Mouse (Mus musculus) midbrain, postnatal 0 days (tissue): ENCODE measurements at regions not wholly inside any gene's neighbourhood (a gene's known extent, or its start where the extent isn't known, plus 50 kb on each side); places are given as distances from the start of the nearest gene placed in this dataset.

Source experiments
- ATAC-seq: fragments of 200-750 bp; cut with Nextera tagmentation; 2 replicates; pipeline ENCODE4 v1.8.0; 2017; ENCODE audit warnings: moderate number of reproducible peaks, mild to moderate bottlenecking, moderate TSS enrichment, moderate library complexity; ENCODE audit not compliant: low FRiP score
- DNase-seq: peaks from one replicate; pipeline ENCODE4 v3.0.0-alpha.2; 2015; ENCODE audit warnings: low spot score
- H3K27ac ChIP-seq: fragments of 300-500 bp; sonication (generic); 2 replicates; pipeline ENCODE4 v1.5.1; 2014; ENCODE audit warnings: low read depth, mild to moderate bottlenecking, low read length, mixed read lengths
- H3K27me3 ChIP-seq: fragments of 300-500 bp; sonication (generic); 2 replicates; pipeline ENCODE4 v1.6.1; 2014; ENCODE audit warnings: low read length, control low read depth, mixed read lengths; ENCODE audit not compliant: insufficient read depth
- H3K36me3 ChIP-seq: fragments of 300-500 bp; sonication (generic); 2 replicates; pipeline ENCODE4 v1.6.1; 2014; ENCODE audit warnings: low read length, control low read depth, mixed read lengths; ENCODE audit not compliant: insufficient read depth
- H3K4me1 ChIP-seq: fragments of 300-500 bp; sonication (generic); 2 replicates; pipeline ENCODE4 v1.6.1; 2014; ENCODE audit warnings: mild to moderate bottlenecking, control low read depth, antibody characterized with exemption, low read length, mixed read lengths; ENCODE audit not compliant: insufficient read depth
- H3K4me2 ChIP-seq: fragments of 300-500 bp; sonication (generic); 2 replicates; pipeline ENCODE4 v1.6.1; 2014; ENCODE audit warnings: low read depth, mild to moderate bottlenecking, low read length, mixed read lengths; ENCODE audit not compliant: poor library complexity, severe bottlenecking
- H3K4me3 ChIP-seq: fragments of 300-500 bp; sonication (generic); 2 replicates; pipeline ENCODE4 v1.5.1; 2014; ENCODE audit warnings: low read depth, mild to moderate bottlenecking, low read length, moderate library complexity
- H3K9ac ChIP-seq: fragments of 300-500 bp; sonication (generic); replicated peaks from 2 replicates; pipeline ENCODE4 v1.6.1; 2014; ENCODE audit warnings: mild to moderate bottlenecking, low read length, moderate library complexity, mixed read lengths; ENCODE audit not compliant: poor library complexity, severe bottlenecking
- H3K9me3 ChIP-seq: fragments of 300-500 bp; sonication (generic); 2 replicates; pipeline ENCODE4 v1.6.1; 2016; ENCODE audit warnings: low read length, control low read depth
- CTCF ChIP-seq: IDR thresholded peaks from 2 replicates; pipeline ENCODE4 v1.5.1; 2016; ENCODE audit warnings: antibody characterized with exemption, mild to moderate bottlenecking
- WGBS: fragments of 180-500 bp; shearing (Covaris S2); extraction: QIAGEN DNeasy Blood & Tissue Kit; methylation state at CpG from one replicate; pipeline ENCODE4 v1.1.7; 2014; 5-methylcytosine and 5-hydroxymethylcytosine counted together

DNA sequence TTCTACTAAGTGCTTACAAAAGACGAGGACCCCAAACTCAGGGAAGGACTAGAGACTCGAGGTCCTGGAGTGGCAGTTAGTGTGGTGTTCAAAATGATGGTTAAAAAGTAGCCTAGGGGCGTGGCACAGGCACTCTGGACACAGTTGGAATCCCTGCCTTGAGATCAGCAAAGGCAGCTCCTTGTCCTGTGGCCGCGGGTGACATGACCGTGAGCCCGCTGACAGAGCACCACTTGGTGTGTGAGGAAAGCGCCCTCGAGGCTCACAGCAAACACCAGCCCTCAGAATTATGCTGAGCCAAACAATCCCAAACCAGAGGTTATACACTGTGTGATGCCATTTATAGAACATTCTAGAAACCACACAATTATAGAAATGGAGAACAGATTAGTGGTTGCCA lies 112.9 kb upstream of the Tmem189 start:
- WGBS: 85% methylated on average over 9 of the region's 9 CpGs
- ATAC-seq: no peak
- no peak for TF ChIP-seq CTCF

GRCm38 (mm10) chr2:167801389-167801788 lies 111.8 kb upstream of the Tmem189 start:
- no peak for TF ChIP-seq CTCF
- no peak overlapping the region for H3K4me2 ChIP-seq
- WGBS: 93% methylated on average over 10 of the region's 10 CpGs
- no peak overlapping the region for H3K4me3 ChIP-seq
- H3K36me3 ChIP-seq: no peaks in the 10 kb centered on the region
- ATAC-seq: no peak
- H3K9me3 ChIP-seq: no peaks in the 10 kb centered on the region
- H3K27ac ChIP-seq: no peak overlapping the region
- no peaks in the 10 kb centered on the region for H3K4me1 ChIP-seq
- no peak for DNase-seq
- H3K9ac ChIP-seq: no peak overlapping the region
- no peaks in the 10 kb centered on the region for H3K27me3 ChIP-seq

More for the DNA sequence above, 112.9 kb upstream of the Tmem189 start:
- Histone ChIP-seq H3K36me3 (no peaks in the 10 kb centered on the region), H3K9me3 (no peaks in the 10 kb centered on the region), H3K27me3 (no peaks in the 10 kb centered on the region), H3K4me2 (no peak overlapping the region), H3K27ac (no peak overlapping the region), H3K4me3 (no peak overlapping the region), H3K4me1 (no peaks in the 10 kb centered on the region), H3K9ac (no peak overlapping the region)
- DNase-seq: no peak

- no peaks in the 10 kb centered on the region for H3K9me3 ChIP-seq
- H3K9ac ChIP-seq: no peak overlapping the region
- no peaks in the 10 kb centered on the region for H3K4me1 ChIP-seq
- no peaks in the 10 kb centered on the region for H3K36me3 ChIP-seq
- DNase-seq (no peak), ATAC-seq (no peak)
- WGBS: 61% methylated on average over 11 of the region's 11 CpGs
- H3K4me3 ChIP-seq: no peak overlapping the region
- no peak overlapping the region for H3K27ac ChIP-seq
- H3K4me2 ChIP-seq: no peak overlapping the region
- no peak for TF ChIP-seq CTCF
- H3K27me3 ChIP-seq: no peaks in the 10 kb centered on the region
These were observed 111.1 kb upstream of the Tmem189 start for GRCm38 (mm10) chr2:167800648-167801245.

- TF ChIP-seq CTCF: no peak
- Histone ChIP-seq H3K27ac (no peak overlapping the region), H3K4me3 (no peak overlapping the region), H3K36me3 (no peaks in the 10 kb centered on the region), H3K4me2 (no peak overlapping the region), H3K4me1 (no peaks in the 10 kb centered on the region), H3K27me3 (no peaks in the 10 kb centered on the region), H3K9me3 (no peaks in the 10 kb centered on the region), H3K9ac (no peak overlapping the region)
- WGBS: 88% methylated on average over 5 of the region's 5 CpGs
- peak; percentile 62 for DNase-seq
- ATAC-seq: peak; percentile 63; the same call in 1 of the 2 replicates
These were observed 110.2 kb upstream of the Tmem189 start for GRCm38 (mm10) chr2:167799629-167800387.

DNA sequence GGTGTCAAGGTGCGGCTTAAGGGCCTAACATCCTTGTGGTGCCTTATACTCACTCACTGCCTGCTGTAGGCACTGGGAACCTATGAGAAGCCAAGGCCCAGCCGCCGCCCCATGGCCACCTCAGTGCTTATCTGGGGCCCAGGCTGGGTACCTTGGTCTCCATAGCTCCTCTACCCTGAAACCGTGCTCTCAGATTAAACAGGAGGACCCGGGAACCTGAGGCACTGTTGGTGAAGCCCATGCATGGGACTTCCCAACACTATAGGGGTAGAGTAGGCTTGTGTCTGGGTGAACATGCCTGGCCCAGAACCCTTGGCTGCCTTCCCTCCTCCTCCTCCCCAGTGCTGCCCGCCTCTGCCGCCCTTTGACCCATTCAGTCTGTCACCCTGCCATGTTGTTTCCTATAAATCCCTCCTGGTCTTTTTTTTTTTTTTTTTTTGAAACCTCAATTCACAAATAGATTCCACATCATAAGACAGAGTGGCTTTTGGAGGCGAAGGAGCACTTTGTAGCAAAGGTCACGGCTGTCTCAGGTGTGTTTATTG lies 109.4 kb upstream of the Tmem189 start:
- H3K4me3 ChIP-seq: no peak overlapping the region
- no peaks in the 10 kb centered on the region for H3K4me1 ChIP-seq
- no peaks in the 10 kb centered on the region for H3K27me3 ChIP-seq
- ATAC-seq (no peak), DNase-seq (no peak)
- no peak overlapping the region for H3K27ac ChIP-seq
- no peak overlapping the region for H3K9ac ChIP-seq
- TF ChIP-seq CTCF: no peak
- H3K36me3 ChIP-seq: no peaks in the 10 kb centered on the region
- H3K4me2 ChIP-seq: no peak overlapping the region
- H3K9me3 ChIP-seq: no peaks in the 10 kb centered on the region
- WGBS: 95% methylated on average over 9 of the region's 9 CpGs
